In genomic region chr6:145638248-145638647, GRCm38 (mm10) we compare ENCODE assay signal across 16 mouse cellular contexts. TPM values are rescaled to one million over a fixed set of nuclear protein-coding genes. Genes with fewer than 3 reads are reported as not detected.
DNase-seq lines count a peak whose midpoint lies in the region; ATAC-seq and TF ChIP-seq lines count a peak whose summit lies in the region.
"Had no signal": no experiment of that assay in that cellular context is flagged by ENCODE, and none has a peak within 500 bp of the region (broad histone marks: within the 10 kb centered on the region; RNA-seq: fewer than 3 reads in every experiment).

No protein-coding gene starts in this region.

- H3K79me2 ChIP-seq in liver, adult 2 months (ENCODE audit: control insufficient read depth, insufficient read depth, low read length): no peaks in the 10 kb centered on the region

- no peak for ATAC-seq in liver, embryonic 12.5 days
- peak; percentile 68; the same call in 1 of the 2 replicates for ATAC-seq in heart, postnatal 0 days (ENCODE audit: insufficient read depth, low read depth)
- ATAC-seq in megakaryocyte-erythroid progenitor cell, adult 5-6 weeks (replicated peaks; ENCODE audit: low FRiP score, low TSS enrichment, poor library complexity, severe bottlenecking): no peak
- ATAC-seq: forebrain, embryonic 16.5 days had no signal

- no peaks in the 10 kb centered on the region for H3K27me3 ChIP-seq in liver, adult 2 months (ENCODE audit: control insufficient read depth, insufficient read depth, low read length)
- no peaks in the 10 kb centered on the region for H3K27me3 ChIP-seq in liver, embryonic 12.5 days (replicated peaks)
- H3K27me3 ChIP-seq in heart, postnatal 0 days (ENCODE audit: control insufficient read depth, insufficient read depth, low read length): no peaks in the 10 kb centered on the region
- H3K27me3 ChIP-seq: liver, embryonic 13.5 days had no signal

- H3K4me3 ChIP-seq in liver, adult 2 months (ENCODE audit: insufficient read depth, low read depth, low read length): no peak overlapping the region
- H3K4me3 ChIP-seq in liver, embryonic 12.5 days: no peak overlapping the region
- H3K4me3 ChIP-seq in heart, postnatal 0 days (ENCODE audit: low read depth, low read length): no peak overlapping the region
- H3K4me3 ChIP-seq: left cerebral cortex, adult 2 months; liver, embryonic 13.5 days had no signal

- TF ChIP-seq EP300 in heart, postnatal 0 days (IDR thresholded peaks at IDR 0.05; ENCODE audit: low read depth): no peak

- no peaks in the 10 kb centered on the region for H3K36me3 ChIP-seq in liver, adult 2 months (ENCODE audit: control insufficient read depth, insufficient read depth, low read length)
- no peaks in the 10 kb centered on the region for H3K36me3 ChIP-seq in liver, embryonic 12.5 days
- no peaks in the 10 kb centered on the region for H3K36me3 ChIP-seq in heart, postnatal 0 days (replicated peaks; ENCODE audit: control insufficient read depth, insufficient read depth, low read length)
- H3K36me3 ChIP-seq: liver, embryonic 13.5 days had no signal

- peaks cover 3% of the 10 kb centered on the region; the same call in 1 of the 2 replicates for H3K4me1 ChIP-seq in liver, adult 2 months (ENCODE audit: control insufficient read depth, insufficient read depth, low read length)
- H3K4me1 ChIP-seq in liver, embryonic 12.5 days: no peaks in the 10 kb centered on the region
- no peaks in the 10 kb centered on the region for H3K4me1 ChIP-seq in heart, postnatal 0 days (ENCODE audit: control insufficient read depth, insufficient read depth)
- H3K4me1 ChIP-seq: liver, embryonic 13.5 days had no signal

- no peak for TF ChIP-seq POLR2A in liver, adult 2 months (IDR thresholded peaks at IDR 0.05; ENCODE audit: extremely low read depth, insufficient read depth, low read length)

- no peak for TF ChIP-seq CTCF in liver, adult 2 months (IDR thresholded peaks at IDR 0.05; ENCODE audit: low read depth, low read length)
- no peak for TF ChIP-seq CTCF in heart, postnatal 0 days (IDR thresholded peaks at IDR 0.05; ENCODE audit: low read depth)

- H3K9me3 ChIP-seq in liver, embryonic 12.5 days (replicated peaks): 0 out of 2 replicates have a peak, but pooled peaks cover 10% of the 10 kb centered on the region
- no peaks in the 10 kb centered on the region for H3K9me3 ChIP-seq in heart, postnatal 0 days (replicated peaks; ENCODE audit: control insufficient read depth, low read length)

- H3K27ac ChIP-seq in liver, adult 2 months (replicated peaks; ENCODE audit: insufficient read depth, low read depth, low read length): no peak overlapping the region
- H3K27ac ChIP-seq in liver, embryonic 12.5 days: no peak overlapping the region
- H3K27ac ChIP-seq in heart, postnatal 0 days (ENCODE audit: low read depth): no peak overlapping the region
- H3K27ac ChIP-seq: left cerebral cortex, adult 2 months; liver, embryonic 13.5 days had no signal

- no peak overlapping the region for H3K4me2 ChIP-seq in liver, embryonic 12.5 days
- no peak overlapping the region for H3K4me2 ChIP-seq in heart, postnatal 0 days (ENCODE audit: low read depth, low read length)
- H3K4me2 ChIP-seq: liver, embryonic 13.5 days had no signal

- 37% methylated on average over 6 of the region's 6 CpGs for WGBS in liver, adult 2 months
- WGBS in liver, embryonic 12.5 days (ENCODE audit: insufficient replicate concordance): 71% methylated on average over 6 of the region's 6 CpGs
- WGBS in heart, postnatal 0 days: 27% methylated on average over 6 of the region's 6 CpGs

- no peak overlapping the region for H3K9ac ChIP-seq in liver, adult 2 months (ENCODE audit: low read depth, low read length)
- no peak overlapping the region for H3K9ac ChIP-seq in liver, embryonic 12.5 days
- H3K9ac ChIP-seq in heart, postnatal 0 days (replicated peaks; ENCODE audit: low read depth, low read length): no peak overlapping the region
- H3K9ac ChIP-seq: liver, embryonic 13.5 days had no signal

- peak; percentile 39 for DNase-seq in liver, adult 2 months (ENCODE audit: extremely low read depth, low read depth, low spot score)
- peak; percentile 30 for DNase-seq in heart, postnatal 0 days (ENCODE audit: low spot score)
- peak; percentile 80 for DNase-seq in kidney, postnatal 10 days
- DNase-seq in lung, postnatal 4 days: peak; percentile 68 to 85
- no peak for DNase-seq in urinary bladder, postnatal 36 days (ENCODE audit: low spot score in 2 of 2)
- DNase-seq: liver, embryonic 13.5 days; midbrain, embryonic 14.5 days had no signal

RNA-seq across cellular contexts. Expression of gene Tuba3b, which starts 22.7 kb away (rescaled TPM):
- not detected in 2 replicates for total RNA-seq in liver, adult 2 months (2014; rRNA removed)
- not detected in 2 replicates for polyA plus RNA-seq in liver, adult 2 months (2012; rRNA removed)
- polyA plus RNA-seq in liver, embryonic 12.5 days (2016; fragmentation: Nextera tagmentation; extraction: Ambion mirVana): not detected in 2 replicates
- total RNA-seq in heart, postnatal 0 days (2014; rRNA removed; ENCODE audit: low replicate concordance): 2.1 TPM in 1 of 2 replicates, not detected in the other
- 1.2 and 1.5 TPM in 2 replicates for polyA plus RNA-seq in heart, postnatal 0 days (2015; fragmentation: Nextera tagmentation; extraction: Ambion mirVana)
- total RNA-seq in megakaryocyte-erythroid progenitor cell, adult 5-6 weeks (2014; fragmentation: Nextera tagmentation): not detected in 2 replicates
- not detected in 2 replicates for total RNA-seq in megakaryocyte-erythroid progenitor cell, adult 5-6 weeks (2017)
- total RNA-seq: left cerebral cortex, adult 2 months had no signal
- polyA plus RNA-seq: brain, embryonic 14.5 days; embryonic facial prominence, embryonic 14.5 days; forebrain, embryonic 16.5 days; intestine, embryonic 14.5 days; liver, embryonic 13.5 days; midbrain, embryonic 14.5 days; neural tube, embryonic 14.5 days; small intestine, adult 2 months had no signal

RNA-seq across cellular contexts. Expression of gene Lmntd1, which starts 24.1 kb away (rescaled TPM):
- not detected in 2 replicates for total RNA-seq in liver, adult 2 months (2014; rRNA removed)
- polyA plus RNA-seq in liver, adult 2 months (2012; rRNA removed): not detected in 2 replicates
- polyA plus RNA-seq in liver, embryonic 12.5 days (2016; fragmentation: Nextera tagmentation; extraction: Ambion mirVana): not detected in 2 replicates
- 4.5 and 8.1 TPM in 2 replicates for total RNA-seq in heart, postnatal 0 days (2014; rRNA removed; ENCODE audit: low replicate concordance)
- 9.8 and 11.5 TPM in 2 replicates for polyA plus RNA-seq in heart, postnatal 0 days (2015; fragmentation: Nextera tagmentation; extraction: Ambion mirVana)
- not detected in 2 replicates for total RNA-seq in megakaryocyte-erythroid progenitor cell, adult 5-6 weeks (2014; fragmentation: Nextera tagmentation)
- not detected in 2 replicates for total RNA-seq in megakaryocyte-erythroid progenitor cell, adult 5-6 weeks (2017)
- polyA plus RNA-seq: liver, embryonic 13.5 days; small intestine, adult 2 months had no signal

Comparison
In these comparisons a context has a peak if more than half of its experiments do, and no peak if none do; other contexts are left out.
1. DNase-seq: peak in liver, adult 2 months (single experiment), heart, postnatal 0 days (single experiment), kidney, postnatal 10 days (single experiment) and lung, postnatal 4 days (2 of 2); none in urinary bladder, postnatal 36 days (0 of 2).